Mouse (Mus musculus) thymus, postnatal 4 days (tissue): ENCODE results near the gene Gnai2.
A peak's percentile ranks its signal among the peaks of the same experiment; 100 is the strongest.

ENCODE experiments used
- DNase-seq: peaks from one replicate; pipeline ENCODE4 v3.0.0; 2021

Gene Gnai2

GRCm38 (mm10) chr9:107657144-107657543 lies 22.0 kb upstream of the Gnai2 start:
- DNase-seq = no peak

- no peak for DNase-seq
Measured at GRCm38 (mm10) chr9:107654585-107654984, 19.4 kb upstream of the Gnai2 start.

GRCm38 (mm10) chr9:107653474-107653873 lies 18.3 kb upstream of the Gnai2 start:
- DNase-seq = no peak

- DNase-seq = no peak
Measured at GRCm38 (mm10) chr9:107650708-107651481, 15.7 kb upstream of the Gnai2 start.

- no peak for DNase-seq
Measured at GRCm38 (mm10) chr9:107650225-107650624, 15.1 kb upstream of the Gnai2 start.

- no peak for DNase-seq
Measured at GRCm38 (mm10) chr9:107648767-107649166, 13.6 kb upstream of the Gnai2 start.

GRCm38 (mm10) chr9:107646975-107647374 lies 11.8 kb upstream of the Gnai2 start:
- no peak for DNase-seq

GRCm38 (mm10) chr9:107645577-107645976 lies 10.4 kb upstream of the Gnai2 start:
- DNase-seq = peak; percentile 90

GRCm38 (mm10) chr9:107645153-107645510 lies 10.0 kb upstream of the Gnai2 start:
- DNase-seq = no peak

GRCm38 (mm10) chr9:107644495-107645152 lies 9.5 kb upstream of the Gnai2 start:
- peak; percentile 98 for DNase-seq

GRCm38 (mm10) chr9:107643544-107644214 lies 8.5 kb upstream of the Gnai2 start:
- DNase-seq = no peak

GRCm38 (mm10) chr9:107641666-107642065 lies 6.5 kb upstream of the Gnai2 start:
- DNase-seq = no peak

- DNase-seq = peak; percentile 60
Measured at GRCm38 (mm10) chr9:107640257-107640772, 5.1 kb upstream of the Gnai2 start.

GRCm38 (mm10) chr9:107637070-107637469 lies 1.9 kb upstream of the Gnai2 start:
- DNase-seq = no peak

GRCm38 (mm10) chr9:107634406-107635278 lies 525 bp downstream of the Gnai2 start:
- DNase-seq = peak; percentile 42

GRCm38 (mm10) chr9:107633661-107634405 lies 1.3 kb downstream of the Gnai2 start:
- peak; percentile 62 for DNase-seq

GRCm38 (mm10) chr9:107633091-107633660 lies 2.0 kb downstream of the Gnai2 start:
- peak; percentile 91 for DNase-seq

GRCm38 (mm10) chr9:107632478-107632877 lies 2.7 kb downstream of the Gnai2 start:
- peak; percentile 46 for DNase-seq

GRCm38 (mm10) chr9:107631861-107632260 lies 3.3 kb downstream of the Gnai2 start:
- DNase-seq = no peak

- no peak for DNase-seq
Measured at GRCm38 (mm10) chr9:107631311-107631826, 3.8 kb downstream of the Gnai2 start.

GRCm38 (mm10) chr9:107630576-107630975 lies 4.6 kb downstream of the Gnai2 start:
- peak; percentile 41 for DNase-seq
